Mouse (Mus musculus): Measurements from ENCODE around the gene Akt2. TPM values are rescaled to one million over a fixed set of nuclear protein-coding genes. Genes with fewer than 3 reads are reported as not detected.

Akt2 gene
- polyA plus RNA-seq, 2 experiments from 2014 or later: 43.6 to 48.5 TPM

GRCm38 (mm10) chr7:27658712-27659663, 67.6 kb downstream of the Akt2 start:
- no peak for ATAC-seq

- no peak for ATAC-seq
Observed at GRCm38 (mm10) chr7:27662038-27662437, 70.7 kb downstream of the Akt2 start.

GRCm38 (mm10) chr7:27673064-27673574, 81.8 kb downstream of the Akt2 start:
- ATAC-seq: no peak

- no peak for ATAC-seq
Observed at GRCm38 (mm10) chr7:27673575-27674131, 82.3 kb downstream of the Akt2 start.

GRCm38 (mm10) chr7:27674195-27674521, 82.8 kb downstream of the Akt2 start:
- ATAC-seq: no peak

GRCm38 (mm10) chr7:27674522-27675221, 83.3 kb downstream of the Akt2 start, which contains the start of gene Map3k10:
Gene Map3k10 (minus strand): TSS chr7:27674598.
- ATAC-seq: peak; percentile 96

GRCm38 (mm10) chr7:27675222-27675612, 83.9 kb downstream of the Akt2 start:
- ATAC-seq: no peak

- no peak for ATAC-seq
Observed at GRCm38 (mm10) chr7:27683218-27683617, 91.9 kb downstream of the Akt2 start.

GRCm38 (mm10) chr7:27685220-27685619, 93.9 kb downstream of the Akt2 start:
- ATAC-seq: no peak

GRCm38 (mm10) chr7:27685681-27686080, 94.3 kb downstream of the Akt2 start:
- no peak for ATAC-seq

- ATAC-seq: no peak
Observed at GRCm38 (mm10) chr7:27687043-27687442, 95.7 kb downstream of the Akt2 start.

GRCm38 (mm10) chr7:27687836-27688235, 96.5 kb downstream of the Akt2 start:
- ATAC-seq: no peak

GRCm38 (mm10) chr7:27688246-27688788, 97.0 kb downstream of the Akt2 start:
- no peak for ATAC-seq

- ATAC-seq: peak; percentile 98
Observed at GRCm38 (mm10) chr7:27688815-27689612, 97.7 kb downstream of the Akt2 start, which contains the start of gene Zfp607b. Gene Zfp607b (plus strand): TSS chr7:27689340.

Other genes starting within 250 kb of the Akt2 start
- gene Shkbp1, start 235.5 kb upstream of the Akt2 start, polyA plus RNA-seq (2017; shearing (Covaris generic)): 10 to 100 TPM; 48.9 to 66.0 TPM
- 1 to 10 TPM; 1.4 to 3.3 TPM for gene Gm20479, start 234.1 kb upstream of the Akt2 start, polyA plus RNA-seq (2017; shearing (Covaris generic))
- gene Sptbn4, start 143.9 kb upstream of the Akt2 start, polyA plus RNA-seq (2017; shearing (Covaris generic)): under 1 TPM; 0.16 to 0.37 TPM
- gene Blvrb, start 143.6 kb upstream of the Akt2 start, polyA plus RNA-seq (2017; shearing (Covaris generic)): 10 to 100 TPM; 13.9 to 16.7 TPM
- gene Sertad3, start 117.8 kb upstream of the Akt2 start, polyA plus RNA-seq (2017; shearing (Covaris generic)): 10 to 100 TPM; 41.9 to 47.6 TPM
- gene Sertad1, start 104.6 kb upstream of the Akt2 start, polyA plus RNA-seq (2017; shearing (Covaris generic)): 10 to 100 TPM; 46.6 to 47.9 TPM
- gene Prx, start 92.2 kb upstream of the Akt2 start, polyA plus RNA-seq (2017; shearing (Covaris generic)): under 1 TPM; 0.11 to 0.68 TPM
- gene Hipk4, start 68.3 kb upstream of the Akt2 start, polyA plus RNA-seq (2017; shearing (Covaris generic)): not detected
- 100 to 1,000 TPM; 149 to 193 TPM for gene Pld3, start 38.3 kb upstream of the Akt2 start, polyA plus RNA-seq (2017; shearing (Covaris generic))
- gene 2310022A10Rik, start 38.3 kb upstream of the Akt2 start, polyA plus RNA-seq (2017; shearing (Covaris generic)): 10 to 100 TPM; 14.9 to 18.7 TPM
- gene Ttc9b, start 62.4 kb downstream of the Akt2 start, polyA plus RNA-seq (2017; shearing (Covaris generic)): not detected
- 1 to 10 TPM in 1 of 2 experiments, under 1 TPM in 1; 0.61 to 1.2 TPM for gene Map3k10, start 83.0 kb downstream of the Akt2 start, polyA plus RNA-seq (2017; shearing (Covaris generic))
- gene Zfp607b, start 97.8 kb downstream of the Akt2 start, polyA plus RNA-seq (2017; shearing (Covaris generic)): 1 to 10 TPM; 2.1 TPM
- gene Zfp60, start 139.8 kb downstream of the Akt2 start, polyA plus RNA-seq (2017; shearing (Covaris generic)): 1 to 10 TPM; 7.0 to 8.0 TPM
- 1 to 10 TPM; 5.5 to 7.3 TPM for gene Zfp626, start 215.6 kb downstream of the Akt2 start, polyA plus RNA-seq (2017; shearing (Covaris generic))
- 1 to 10 TPM; 5.2 to 5.6 TPM for gene Zfp59, start 247.1 kb downstream of the Akt2 start, polyA plus RNA-seq (2017; shearing (Covaris generic))

Data from activated CD4-positive, CD25-positive, alpha-beta regulatory T cell, adult 4 months (primary cell).